Mouse (Mus musculus) layer of hippocampus, postnatal 36 days (tissue): Measurements from ENCODE around the gene Bola1. TPM values are rescaled to one million over a fixed set of nuclear protein-coding genes. Genes with fewer than 3 reads are reported as not detected.
"Not testable (repeated sequence)": the region's sequence is repeated elsewhere in the genome, so short reads cannot be mapped to it uniquely, and the experiment has no call there.

Source experiments
- DNase-seq, 2 experiments: peaks; one replicate each; pipeline ENCODE4 v3.0.0; 2022
- total RNA-seq, 2 experiments: library from RNA; stranded (reverse); gene quantifications; 2 replicates each; pipeline ENCODE4 v1.2.3; 2021

Bola1 gene
- 10 to 100 TPM; 15.3 to 18.2 TPM for total RNA-seq

DNA sequence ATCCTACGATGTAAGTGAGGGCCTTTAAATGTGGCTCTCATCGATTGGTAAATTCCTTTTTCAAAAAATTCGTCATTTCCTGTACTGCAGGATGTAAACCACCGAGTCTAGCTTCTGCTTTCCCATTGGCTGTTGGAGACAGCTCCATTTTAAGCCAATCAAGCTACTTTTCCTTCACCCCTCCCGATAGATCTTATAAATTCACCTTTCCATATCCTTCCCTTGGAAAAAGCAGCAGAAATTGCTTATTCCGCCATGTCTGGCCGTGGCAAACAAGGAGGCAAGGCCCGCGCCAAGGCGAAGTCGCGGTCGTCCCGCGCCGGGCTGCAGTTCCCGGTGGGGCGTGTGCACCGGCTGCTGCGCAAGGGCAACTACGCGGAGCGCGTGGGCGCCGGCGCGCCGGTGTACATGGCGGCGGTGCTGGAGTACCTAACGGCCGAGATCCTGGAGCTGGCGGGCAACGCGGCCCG is at the start of gene Bola1, which contains the start of gene Hist2h2ab:
TSS of gene Bola1 (minus strand) at position 49 of the 470 bp plus-strand sequence.
TSS of gene Hist2h2ab (plus strand) at position 205 of the 470 bp plus-strand sequence.
- peak; percentile 79 to 83 for DNase-seq

DNA sequence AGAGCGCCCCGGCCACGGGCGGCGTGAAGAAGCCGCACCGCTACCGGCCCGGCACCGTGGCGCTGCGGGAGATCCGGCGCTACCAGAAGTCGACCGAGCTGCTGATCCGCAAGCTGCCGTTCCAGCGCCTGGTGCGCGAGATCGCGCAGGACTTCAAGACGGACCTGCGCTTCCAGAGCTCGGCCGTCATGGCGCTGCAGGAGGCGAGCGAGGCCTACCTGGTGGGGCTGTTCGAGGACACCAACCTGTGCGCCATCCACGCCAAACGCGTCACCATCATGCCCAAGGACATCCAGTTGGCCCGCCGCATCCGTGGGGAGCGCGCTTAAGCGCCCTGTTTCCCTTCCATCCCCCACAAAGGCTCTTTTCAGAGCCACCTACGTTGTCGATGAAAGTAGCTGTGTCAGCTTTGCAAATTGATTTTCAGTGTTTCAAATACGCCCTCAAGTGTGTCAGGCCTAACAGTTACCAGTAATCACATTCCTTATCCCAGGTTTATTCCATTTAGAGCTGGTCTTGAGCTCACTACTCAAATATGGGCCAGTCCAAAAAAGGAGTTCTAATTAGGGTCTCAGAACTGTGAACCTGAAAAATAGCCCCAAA is 49.4 kb upstream of the Bola1 start:
- not testable (repeated sequence) for DNase-seq

DNA sequence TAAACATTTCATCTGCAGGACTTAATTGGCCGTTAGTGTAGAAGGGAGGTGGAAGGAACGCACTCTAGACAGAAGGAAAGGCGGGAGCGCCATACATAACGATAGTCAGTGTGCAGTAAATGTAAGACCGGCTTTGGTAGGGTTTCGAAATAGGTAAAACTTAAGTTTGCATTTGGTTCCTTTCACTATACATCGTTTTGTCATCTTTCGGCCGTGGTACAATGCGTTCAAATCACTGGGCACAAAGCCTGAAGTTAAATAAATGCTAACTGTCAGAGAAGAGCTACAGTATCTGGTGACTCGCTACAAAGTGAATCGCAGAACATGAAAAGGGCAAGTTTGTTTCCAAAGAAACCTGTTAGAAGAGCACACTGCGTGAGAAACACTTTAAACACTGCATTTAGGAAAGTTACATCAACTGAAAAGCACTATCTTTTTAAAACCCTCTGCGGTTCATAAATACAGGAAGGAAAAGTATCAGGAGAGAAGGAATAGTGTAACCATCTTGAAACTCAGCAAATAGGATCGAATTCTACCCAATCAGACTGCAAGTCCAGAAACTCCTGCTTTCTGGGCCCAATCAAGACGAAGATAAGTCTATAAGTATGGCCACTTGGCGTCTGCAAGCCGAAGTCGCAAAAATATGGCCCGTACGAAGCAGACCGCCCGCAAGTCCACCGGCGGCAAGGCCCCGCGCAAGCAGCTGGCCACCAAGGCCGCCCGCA is 48.7 kb upstream of the Bola1 start, which contains the start of gene Hist2h3b:
TSS of gene Hist2h3b (plus strand) at position 604 of the 725 bp plus-strand sequence.
- peak; percentile 77 to 80 for DNase-seq

- no peak for DNase-seq
Observed at GRCm38 (mm10) chr3:96267541-96267940, 48.0 kb upstream of the Bola1 start.

GRCm38 (mm10) chr3:96266132-96266710 is 46.7 kb upstream of the Bola1 start:
- DNase-seq: no peak

GRCm38 (mm10) chr3:96264404-96264949 is 45.0 kb upstream of the Bola1 start:
- no peak for DNase-seq

- peak; percentile 33 to 46 for DNase-seq
Observed at GRCm38 (mm10) chr3:96263558-96264403, 44.3 kb upstream of the Bola1 start.

DNA sequence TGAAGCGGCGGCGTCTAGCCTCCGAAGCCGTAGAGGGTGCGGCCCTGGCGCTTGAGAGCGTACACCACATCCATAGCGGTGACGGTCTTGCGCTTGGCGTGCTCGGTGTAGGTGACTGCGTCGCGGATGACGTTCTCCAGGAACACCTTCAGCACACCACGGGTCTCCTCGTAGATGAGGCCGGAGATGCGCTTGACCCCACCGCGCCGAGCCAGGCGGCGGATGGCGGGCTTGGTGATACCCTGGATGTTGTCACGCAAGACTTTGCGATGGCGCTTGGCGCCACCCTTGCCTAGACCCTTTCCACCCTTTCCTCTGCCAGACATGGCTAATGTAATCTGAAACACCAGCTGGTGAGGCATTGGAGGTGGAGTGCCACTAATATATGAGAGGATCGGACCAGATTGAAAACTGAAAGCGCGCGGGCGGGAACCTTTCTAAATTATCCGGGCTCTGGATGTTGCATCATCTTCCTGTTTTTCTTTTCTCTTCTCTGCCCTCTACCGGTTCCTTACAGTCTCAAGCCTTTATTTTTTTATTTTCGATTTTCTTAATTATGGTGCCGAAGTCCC is 43.6 kb upstream of the Bola1 start, which contains the start of gene Hist2h4:
TSS of gene Hist2h4 (minus strand) at position 333 of the 572 bp plus-strand sequence.
- peak; percentile 95 to 96 for DNase-seq

DNA sequence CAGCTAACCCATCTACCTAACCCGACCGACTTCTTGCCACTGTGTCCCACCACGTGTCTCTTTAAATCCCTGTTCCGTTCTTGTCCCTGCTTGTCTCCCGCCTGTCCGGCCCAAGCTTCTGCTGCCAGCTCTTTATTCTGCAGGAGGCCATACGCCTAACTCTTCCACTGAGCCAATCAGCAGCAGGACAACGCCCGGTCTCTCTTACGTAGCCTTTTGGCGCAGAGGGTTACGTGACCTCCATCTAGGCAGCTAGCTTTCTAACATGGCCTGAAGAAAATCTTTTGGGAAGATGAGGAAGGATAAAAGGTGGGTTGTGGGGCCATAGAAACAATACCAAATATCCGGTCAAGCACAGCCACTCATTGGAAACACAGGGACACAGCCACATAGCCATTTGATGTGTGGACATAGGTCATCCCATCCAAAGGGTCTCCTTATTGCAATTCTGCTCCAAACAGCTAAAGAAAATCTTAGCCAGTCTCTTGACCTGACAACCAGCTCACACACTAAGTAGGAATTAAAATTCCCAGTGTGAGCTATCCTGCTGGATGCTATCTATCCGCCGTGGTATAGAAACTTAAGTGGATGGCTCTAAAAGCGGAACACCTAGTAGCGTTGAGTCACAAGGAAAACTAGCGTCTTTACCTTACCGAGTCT is 42.8 kb upstream of the Bola1 start:
- peak; percentile 72 to 76 for DNase-seq

DNA sequence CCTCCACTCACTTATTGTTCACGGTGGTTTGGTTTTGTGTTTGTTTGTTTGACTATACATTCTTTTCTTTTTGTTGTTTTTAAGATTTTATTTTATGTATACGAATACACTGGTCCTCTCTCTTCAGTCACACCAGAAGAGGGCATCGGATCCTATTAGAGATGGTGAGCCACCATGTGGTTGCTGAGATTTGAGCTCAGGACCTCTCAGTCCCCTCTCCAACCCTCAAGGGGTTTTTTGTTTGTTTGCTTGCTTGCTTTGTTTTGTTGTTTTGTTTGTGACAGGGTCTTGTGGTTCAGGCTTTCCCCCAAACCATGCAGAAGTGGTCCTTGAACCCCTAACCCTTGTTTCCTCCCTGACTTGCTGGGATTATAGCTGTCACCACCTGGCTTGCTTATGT is 42.1 kb upstream of the Bola1 start:
- DNase-seq: no peak

GRCm38 (mm10) chr3:96260220-96260619 is 40.7 kb upstream of the Bola1 start:
- no peak for DNase-seq

DNA sequence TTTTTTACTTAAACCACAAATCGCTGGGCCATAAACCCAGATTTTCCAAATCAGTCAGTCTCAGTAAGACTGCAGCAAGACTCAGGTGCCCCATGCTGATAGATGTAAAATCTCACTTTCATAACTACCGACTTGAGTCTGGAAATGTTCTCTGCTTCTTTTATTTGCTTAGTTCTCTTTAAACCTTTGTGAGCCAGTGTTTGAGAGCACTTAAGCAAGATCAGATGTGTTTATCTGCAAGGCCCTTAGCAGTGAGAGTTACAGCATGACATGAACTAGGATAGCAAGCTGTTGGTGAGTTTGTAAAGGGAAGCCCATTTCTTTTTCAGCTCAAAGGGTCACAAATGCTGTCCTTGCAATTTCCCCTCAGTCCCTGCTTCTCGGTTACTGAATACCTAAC is 37.7 kb upstream of the Bola1 start:
- no peak for DNase-seq

DNA sequence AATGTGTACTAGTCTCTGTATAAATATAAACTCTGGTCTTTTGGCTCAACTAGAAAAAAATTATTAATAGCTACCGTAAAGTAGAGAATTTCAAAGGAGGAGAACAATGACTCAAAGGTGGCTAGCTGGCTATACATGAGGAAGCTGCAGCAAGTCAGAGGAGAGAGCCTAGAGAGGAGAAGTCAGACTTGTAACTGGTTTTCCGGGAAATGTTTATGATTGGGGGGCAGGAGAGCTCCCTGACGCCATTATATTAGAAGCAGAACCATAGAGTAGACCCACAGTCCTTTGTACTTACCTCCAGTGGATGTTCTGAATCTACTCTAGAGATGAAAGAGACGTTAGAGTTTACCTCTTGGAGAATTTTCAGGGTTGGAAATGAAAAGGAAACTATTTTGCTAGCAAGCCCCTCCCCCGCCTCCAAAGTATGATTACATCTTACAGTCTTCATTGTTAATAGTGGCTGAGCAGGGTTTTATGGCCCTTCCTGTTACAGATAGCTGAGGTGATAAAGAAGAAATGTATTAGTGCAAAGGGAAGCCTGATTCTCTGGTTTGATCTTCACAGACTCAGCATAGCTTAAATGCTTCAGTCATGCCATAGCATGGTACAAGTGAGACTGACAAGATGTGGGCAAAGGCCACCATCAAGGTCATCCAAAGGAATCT is 36.6 kb upstream of the Bola1 start:
- DNase-seq: no peak

DNA sequence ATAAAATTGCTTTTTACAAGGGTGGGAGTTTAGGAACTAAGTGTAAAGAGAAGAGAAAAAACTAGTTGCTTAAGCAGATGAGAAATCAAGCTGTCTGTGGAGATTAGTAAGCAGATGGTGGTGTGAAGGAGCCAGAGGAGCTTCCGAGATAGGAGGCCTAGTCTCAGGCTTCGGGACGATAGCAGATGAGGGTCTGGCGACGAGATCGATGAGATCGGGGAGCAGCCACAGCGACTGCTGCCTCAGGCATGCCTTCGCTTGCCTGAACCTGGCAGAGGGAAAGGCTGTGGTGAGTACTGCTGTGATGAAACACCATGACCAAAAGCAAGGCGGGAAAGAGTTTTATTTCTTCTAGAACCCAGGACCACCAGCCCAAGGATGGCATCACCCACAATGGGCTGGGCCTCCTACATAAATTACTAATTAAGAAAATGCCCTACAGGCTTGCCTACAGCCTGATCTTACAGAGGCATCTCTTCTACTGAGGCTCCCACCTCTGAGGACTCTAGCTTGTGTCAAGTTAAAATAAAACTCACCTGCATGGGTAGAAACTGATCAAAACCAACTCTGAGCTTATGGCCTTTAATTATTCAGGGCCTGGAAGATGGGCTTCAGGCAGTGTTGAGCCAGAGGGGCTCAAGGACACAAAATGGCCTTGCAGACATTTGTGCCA is 35.3 kb upstream of the Bola1 start:
- DNase-seq: no peak

DNA sequence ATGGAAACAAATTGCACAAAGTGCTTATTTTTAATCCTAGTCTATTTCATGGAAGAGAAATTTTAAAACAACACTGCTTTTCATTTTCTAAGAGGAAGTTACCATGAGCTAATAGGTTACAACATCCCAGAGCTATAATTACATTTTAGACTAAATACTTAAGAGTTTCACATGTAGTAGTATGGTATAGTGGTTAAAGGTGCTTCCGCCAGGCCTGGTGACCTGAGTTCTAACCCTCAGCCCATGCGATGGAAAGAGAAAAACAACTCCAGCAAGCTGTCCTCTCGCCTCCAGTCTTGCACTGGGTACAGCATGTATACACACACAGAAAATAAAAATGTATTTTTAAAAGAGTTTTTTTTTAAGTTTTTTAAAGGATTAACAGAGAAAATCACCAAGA is 32.3 kb upstream of the Bola1 start:
- DNase-seq: no peak

- no peak for DNase-seq
Observed at GRCm38 (mm10) chr3:96250890-96251289, 31.4 kb upstream of the Bola1 start.

DNA sequence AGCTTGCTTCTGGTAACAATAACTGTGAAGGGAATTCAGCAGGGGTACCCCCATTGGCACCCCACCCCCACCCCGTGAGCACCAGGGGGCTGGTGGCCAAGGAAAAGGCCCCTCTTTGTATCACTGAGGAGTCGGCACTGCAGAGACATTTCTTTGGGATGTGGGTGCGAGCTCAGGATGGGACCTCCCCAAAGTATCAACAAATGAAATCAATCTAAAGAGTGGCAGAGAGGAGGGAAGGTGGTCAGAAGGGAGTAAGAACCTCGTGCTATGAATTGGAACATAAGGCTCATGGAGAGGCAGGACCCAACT is 29.5 kb upstream of the Bola1 start:
- no peak for DNase-seq

- DNase-seq: no peak
Observed at GRCm38 (mm10) chr3:96248141-96249033, 28.9 kb upstream of the Bola1 start.
